Mouse (Mus musculus) brown adipose tissue, adult 24 weeks (tissue): ENCODE data around the gene Ptbp3. TPM values are rescaled to one million over a fixed set of nuclear protein-coding genes. Genes with fewer than 3 reads are reported as not detected.

ENCODE experiments used
- polyA plus RNA-seq: library from polyadenylated mRNA; stranded (reverse); fragments of >200 nt; gene quantifications from 2 replicates; pipeline ENCODE4 v1.2.4, GENCODE M21; 2012; ENCODE audit not compliant: missing spikeins, insufficient read depth, insufficient read length

The Ptbp3 gene
- polyA plus RNA-seq, 1 experiment = 31.9 TPM

Other genes starting within 250 kb of the Ptbp3 start
- gene Susd1, start 110.7 kb downstream of the Ptbp3 start, polyA plus RNA-seq = 1.1 and 1.6 TPM in 2 replicates
- 251 and 343 TPM in 2 replicates for gene Hsdl2, start 32.2 kb upstream of the Ptbp3 start, polyA plus RNA-seq
- 1.7 and 3.0 TPM in 2 replicates for gene E130308A19Rik, start 76.8 kb upstream of the Ptbp3 start, polyA plus RNA-seq